Mouse (Mus musculus): Measurements from ENCODE around the gene Sez6l.

Sez6l gene

DNA sequence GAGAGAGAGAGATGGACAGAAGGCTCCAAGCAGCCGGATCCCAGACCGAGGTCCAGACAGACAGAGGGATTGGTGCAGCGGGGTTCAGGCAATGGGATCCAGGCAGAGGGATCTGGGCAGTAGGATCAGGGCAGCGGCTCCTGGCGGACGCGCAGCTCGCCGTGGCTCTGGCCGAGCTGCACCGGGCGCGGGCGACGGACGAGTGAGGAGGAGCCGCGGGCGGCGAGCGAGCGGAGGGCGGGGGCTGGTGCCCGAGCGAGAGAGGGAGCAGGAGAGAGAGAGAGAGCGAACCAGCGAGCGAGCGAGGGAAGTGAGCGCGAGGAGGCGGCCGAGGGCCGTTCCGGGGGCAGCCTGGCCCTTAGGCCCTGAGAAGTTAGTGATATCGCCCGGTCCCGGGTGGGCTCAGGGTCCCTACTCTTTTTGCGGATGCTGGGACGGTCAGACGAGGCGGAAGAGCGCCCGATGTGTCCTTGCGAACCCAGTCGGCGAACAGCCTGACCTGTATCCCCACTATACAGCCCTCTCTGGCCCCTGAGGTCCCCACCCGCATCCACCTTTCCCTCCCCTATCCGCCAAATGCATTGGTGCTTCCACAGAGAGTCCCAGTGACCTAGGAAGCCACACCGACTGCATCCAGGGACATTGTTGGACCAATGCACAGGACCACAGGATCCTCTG, at the start of gene Sez6l:
Sez6l (minus strand) TSS at position 193 of the 678 bp plus-strand sequence.
- in situ Hi-C loops (cut with MboI, MseI), result no loop called here

DNA sequence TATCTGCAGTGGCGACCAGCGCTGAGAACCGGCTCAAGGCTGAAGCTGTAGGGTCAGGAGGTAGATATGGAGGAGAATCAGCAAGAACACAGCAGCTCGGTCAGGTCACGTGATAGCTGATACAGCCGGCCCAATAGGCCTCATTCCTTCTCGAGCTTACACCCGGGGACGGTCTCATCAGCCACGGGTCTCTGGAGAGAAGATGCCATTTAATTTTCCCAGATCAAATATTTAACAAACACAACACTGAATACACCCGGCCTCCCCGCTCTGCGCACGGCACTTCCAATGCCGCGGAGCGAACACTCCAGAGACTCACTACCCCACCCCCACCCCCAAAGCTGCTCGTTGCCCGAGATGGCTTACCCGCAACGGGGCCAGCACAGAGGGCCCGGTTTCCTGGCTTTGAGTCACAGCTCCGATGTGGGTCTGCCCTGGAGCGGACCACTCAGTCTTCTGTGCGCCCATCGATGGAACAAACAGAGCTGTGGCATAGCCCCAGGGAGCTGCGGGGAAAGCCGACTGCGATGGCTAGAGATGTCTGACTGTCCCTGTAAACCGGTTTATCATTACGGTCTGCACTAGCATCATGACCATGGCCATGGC, 48.7 kb upstream of the Sez6l start:
- in situ Hi-C loops (cut with MboI, MseI), result no loop called here

DNA sequence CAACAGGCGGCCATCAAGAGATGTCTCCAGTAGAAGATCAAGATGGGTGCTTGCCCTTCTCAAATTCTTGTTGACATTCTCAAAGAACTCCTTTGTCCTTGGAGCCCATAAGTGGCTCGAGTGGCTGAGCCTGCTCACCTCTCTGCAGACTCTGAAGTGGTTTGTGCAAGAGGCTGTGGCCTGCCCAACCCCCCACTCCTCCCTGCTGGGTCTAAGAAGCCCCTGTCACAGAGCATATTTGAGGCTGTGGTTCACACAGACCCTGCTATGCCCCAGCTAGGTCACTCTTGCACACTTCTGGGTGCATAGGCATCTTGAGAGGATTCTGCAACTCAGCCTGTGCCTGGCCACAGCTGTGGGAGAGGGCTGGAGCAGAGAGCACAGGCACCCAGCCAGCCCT, 46.0 kb upstream of the Sez6l start:
- in situ Hi-C loops (cut with MboI, MseI), result no loop called here

DNA sequence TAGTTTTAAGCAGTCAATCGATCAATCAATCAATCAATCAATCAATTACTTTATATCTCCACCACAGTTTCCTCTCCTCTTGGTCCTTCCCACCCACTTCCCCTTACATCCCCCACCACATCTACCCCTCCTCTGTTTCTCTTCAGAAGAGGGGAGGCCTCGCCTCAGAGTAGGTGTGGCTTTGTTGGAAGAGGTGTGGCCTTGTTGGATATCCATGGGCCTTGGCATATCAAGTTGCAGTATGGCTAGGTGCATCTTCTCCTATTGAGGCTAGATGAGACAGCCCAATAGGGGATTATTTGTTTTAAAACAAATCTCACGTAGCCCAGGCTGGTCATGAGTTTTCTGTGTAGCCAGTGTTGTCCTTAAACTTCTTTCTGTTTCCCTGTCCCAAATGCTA, 43.3 kb upstream of the Sez6l start:
- in situ Hi-C loops (cut with MboI, MseI), result no loop called here

DNA sequence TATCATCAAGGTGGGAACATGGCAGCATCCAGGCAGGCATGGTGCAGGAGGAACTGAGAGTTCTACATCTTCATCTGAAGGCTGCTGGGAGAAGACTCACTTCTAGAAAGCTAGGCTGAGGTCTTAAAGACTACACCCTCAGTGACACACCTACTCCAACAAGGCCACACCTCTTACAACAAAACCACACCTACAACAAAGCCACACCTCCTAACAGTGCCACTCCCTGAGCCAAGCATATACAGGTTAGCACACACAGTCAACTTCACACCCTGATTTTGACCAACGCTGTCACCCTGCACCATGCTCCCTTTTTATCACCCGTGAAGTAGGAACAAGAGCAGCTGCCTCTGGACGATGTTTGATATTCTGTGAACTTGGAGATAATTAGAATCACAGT, 42.4 kb upstream of the Sez6l start:
- in situ Hi-C loops (cut with MboI, MseI), result no loop called here

DNA sequence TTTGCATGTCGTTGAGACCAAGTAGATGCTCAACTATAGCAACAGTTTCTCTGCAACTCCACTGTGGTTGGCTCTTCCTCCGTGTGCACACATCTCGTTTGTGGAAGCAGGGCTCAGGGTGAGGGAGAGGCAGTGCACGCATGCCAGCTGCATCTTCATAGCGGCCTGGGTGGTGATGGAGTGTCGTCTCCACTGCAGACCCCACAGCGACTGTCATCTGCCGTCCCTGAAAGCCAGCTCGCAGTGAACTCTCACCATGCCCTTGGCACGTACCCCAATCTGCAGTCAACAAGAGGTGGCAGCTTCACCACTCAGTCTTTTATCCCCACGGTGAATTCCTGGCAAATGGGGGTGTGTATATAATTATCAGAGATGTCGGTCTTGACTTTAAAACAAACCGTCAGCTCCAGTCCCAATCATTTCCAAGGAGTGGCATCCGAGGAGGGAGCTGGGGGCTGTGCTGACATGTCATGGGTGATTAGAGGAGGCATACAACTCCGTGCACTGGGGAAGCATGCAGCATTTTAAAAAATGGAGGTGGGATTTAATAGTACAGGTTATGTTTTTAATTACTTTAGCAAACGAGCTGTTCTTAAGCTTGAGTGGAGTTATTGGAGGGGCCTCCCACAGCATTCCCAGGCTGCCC, 40.7 kb upstream of the Sez6l start:
- in situ Hi-C loops (cut with MboI, MseI), result no loop called here

DNA sequence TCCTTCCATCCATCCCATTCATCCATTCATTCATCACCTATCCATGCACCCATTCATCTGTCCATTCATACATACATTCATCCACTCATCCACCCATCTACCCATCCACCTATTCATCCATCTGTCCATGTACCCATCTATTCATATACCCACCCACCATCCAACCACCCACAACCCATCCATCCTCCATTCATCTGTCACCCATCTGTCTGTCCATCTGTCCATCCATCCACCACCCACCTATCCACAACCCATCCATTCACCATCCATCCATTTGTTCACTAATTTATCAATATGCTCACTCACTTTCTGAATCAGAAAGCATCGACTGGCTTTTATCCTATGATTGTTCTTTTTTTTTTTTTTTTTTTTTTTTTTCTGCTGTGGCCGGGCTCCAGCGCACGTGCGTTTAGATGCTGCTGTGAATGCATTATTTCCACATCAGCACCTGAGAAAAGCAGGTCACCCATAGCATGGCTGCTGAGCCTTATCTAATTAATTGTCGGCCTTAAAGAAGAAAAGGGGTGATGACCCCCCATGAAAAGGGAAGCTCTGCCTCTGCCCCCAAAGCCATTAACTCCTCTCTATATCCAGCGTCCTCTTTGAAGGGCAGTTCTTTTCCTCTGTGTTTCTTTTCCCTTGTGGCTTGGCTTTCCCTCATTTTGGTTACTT, 39.1 kb upstream of the Sez6l start:
- in situ Hi-C loops (cut with MboI, MseI), result no loop called here

DNA sequence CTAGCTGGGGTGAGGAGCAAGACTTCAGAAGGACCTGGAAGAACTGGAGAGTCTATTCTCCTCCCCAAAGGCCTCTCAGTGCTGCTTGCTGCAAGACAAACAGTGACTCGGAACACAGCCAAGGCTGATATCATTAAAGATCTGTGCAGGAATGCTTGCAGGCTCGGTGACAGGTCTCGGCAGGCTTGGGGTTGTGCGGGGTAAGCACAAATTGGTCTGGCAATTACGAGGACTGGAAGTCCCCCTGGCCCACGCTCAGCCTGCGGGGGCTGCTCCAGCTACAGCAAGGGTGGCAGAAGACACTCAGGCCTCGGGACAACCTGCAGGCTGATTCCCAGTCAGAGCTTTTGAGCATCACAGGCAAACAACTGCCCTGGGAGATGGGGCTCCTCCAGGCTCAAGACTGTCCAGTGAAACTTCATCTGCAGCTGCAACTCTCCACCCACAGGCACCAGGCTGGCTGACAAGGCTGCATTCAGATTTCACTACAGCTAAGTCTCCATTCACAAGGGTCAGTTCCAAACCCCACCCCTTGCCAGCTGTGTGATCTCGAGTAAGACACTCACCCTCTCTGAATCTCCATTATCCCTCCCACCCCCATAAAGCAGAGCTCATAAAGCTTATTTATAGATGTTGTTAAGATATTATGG, 31.0 kb upstream of the Sez6l start:
- in situ Hi-C loops (cut with MboI, MseI), result no loop called here

DNA sequence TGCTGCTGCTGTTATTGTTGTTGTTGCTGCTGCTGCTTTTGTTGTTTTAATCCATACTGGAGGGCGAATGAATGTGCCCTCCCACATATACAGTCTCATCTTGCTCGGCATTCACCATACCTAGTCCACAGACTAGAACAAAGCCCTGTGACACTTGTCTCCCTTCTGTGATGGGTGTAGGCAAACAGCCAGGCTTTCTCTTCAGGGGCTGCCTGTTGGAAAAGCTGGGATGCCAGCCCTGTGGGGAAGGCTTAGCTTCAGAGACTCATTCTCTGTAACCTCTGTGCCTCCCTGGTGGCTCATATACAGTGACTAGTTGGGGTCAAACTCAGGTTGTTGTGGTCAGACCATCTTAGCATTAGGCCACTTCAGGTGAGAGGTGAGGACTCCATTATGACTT, 30.1 kb upstream of the Sez6l start:
- in situ Hi-C loops (cut with MboI, MseI), result no loop called here

DNA sequence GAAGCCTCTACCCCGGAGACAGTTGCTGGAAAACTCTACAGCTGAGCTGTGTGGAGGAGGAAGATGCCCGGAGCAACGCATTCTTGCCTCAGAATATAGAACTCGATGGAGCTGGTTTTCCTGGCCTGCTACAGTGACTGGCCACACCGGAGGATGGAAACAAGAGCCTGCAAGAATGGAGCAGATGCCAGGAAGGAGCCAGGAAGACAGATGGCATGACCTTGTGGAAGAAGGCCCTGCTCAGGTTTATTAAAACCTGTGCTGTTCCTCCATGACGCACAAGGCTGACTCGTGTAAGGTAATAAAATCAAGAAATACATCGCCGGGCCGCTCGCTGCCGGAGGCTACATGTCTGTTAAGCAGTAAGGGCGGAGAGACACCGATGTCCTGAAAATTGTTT, 28.4 kb upstream of the Sez6l start:
- in situ Hi-C loops (cut with MboI, MseI), result no loop called here

DNA sequence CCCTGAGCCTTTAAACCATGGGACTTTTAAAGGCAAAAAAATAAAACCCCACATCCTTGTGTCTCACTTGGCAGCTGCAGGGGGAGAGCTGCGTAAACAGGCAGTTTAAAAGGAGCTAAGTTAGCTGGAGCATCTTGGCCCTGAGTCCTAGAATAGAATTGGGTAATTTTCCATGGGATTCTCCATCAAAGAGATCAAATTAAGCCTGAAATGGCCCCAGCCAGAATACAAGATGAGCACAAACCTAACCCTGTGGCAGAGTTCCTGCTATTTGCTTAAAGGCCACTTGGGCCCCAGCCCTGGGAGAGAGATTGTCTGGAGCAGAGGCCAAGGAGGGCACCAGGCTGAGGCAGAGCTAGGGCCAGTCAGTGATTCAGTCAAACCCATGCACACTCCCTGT, 27.3 kb upstream of the Sez6l start:
- in situ Hi-C loops (cut with MboI, MseI), result no loop called here

DNA sequence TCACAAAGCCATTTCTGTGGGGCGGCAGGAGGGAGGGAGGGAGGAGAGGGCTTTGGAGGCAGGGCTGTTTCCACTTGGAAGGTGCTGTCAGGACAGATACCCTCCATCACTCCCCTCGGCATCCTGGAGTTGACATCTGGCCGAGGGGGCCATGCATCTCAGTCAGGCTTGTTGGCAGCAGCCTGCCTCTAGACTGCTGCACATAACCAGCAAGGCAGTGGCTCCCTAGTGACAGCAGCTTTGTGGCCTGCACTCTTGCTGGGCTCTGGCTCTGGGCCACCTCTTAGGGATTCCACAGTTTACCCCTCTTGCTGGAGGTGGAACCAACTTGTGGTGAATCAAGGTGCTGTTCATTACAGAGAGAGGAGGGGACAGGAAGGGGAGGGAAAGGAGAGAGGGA, 26.6 kb upstream of the Sez6l start:
- in situ Hi-C loops (cut with MboI, MseI), result no loop called here

DNA sequence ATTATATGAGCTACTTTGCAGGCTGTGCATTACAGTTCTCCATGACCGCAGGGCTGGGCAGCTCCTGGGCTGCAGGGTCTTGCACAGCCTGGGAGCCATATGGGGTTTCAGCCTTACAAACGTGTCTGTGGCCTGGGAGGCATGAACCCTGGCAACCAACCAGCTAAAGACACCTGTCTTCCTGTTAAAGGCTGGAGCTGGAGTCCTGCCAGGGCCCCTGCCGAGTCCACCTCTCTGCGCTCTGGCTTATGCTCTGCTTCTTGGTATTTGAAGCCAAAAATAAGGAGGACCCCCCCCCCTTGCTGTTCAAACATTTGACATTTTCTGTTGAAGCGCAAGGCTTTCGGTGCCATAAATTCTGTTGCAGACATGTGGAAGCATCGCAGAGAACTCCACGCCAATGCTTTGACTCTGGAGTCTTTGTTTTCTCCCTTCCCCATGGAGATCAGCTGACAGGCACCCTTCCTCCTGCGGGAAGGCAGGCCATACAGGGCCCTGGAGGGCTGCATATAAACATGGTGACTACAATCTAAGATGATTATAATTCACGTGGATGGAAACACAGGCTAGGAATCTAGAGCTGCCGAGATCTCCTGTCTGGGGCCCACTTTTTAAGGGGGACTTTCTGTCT, 23.4 kb upstream of the Sez6l start:
- in situ Hi-C loops (cut with MboI, MseI), result no loop called here

DNA sequence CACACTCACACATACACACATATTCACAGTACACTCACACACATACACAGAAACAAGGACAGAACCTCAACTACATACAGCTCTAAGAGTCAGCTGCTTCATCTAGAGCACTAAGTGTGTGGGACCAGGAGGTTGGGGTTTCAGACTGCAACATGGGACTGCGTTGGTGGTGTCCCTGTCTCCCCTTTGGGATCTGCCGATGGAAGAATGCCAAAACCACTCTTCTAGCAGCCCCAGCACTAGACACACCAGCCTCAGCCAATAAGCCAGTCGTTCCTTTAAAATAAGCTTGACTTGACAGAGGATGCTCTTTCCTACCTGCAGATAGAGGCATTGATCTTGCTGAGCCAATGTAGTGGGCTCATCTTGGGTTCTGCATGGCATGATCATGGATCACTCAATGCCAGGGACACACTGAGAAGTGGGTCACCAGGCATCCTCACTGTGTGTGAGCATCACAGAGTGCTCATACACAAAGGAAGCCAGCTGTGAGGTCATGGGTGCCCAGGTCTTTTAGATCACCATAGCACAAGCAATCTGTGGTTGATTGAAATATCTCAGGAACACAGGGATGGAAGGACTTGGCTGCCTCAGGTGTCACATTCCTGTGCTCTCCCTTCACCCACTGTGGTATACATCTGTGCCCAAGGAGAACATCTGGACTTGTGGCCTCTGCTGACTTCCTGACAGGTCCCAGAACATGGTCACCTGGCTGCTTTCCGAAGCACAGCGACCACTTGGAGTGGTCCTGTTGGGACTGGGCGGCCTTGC, 22.7 kb upstream of the Sez6l start:
- in situ Hi-C loops (cut with MboI, MseI), result no loop called here

DNA sequence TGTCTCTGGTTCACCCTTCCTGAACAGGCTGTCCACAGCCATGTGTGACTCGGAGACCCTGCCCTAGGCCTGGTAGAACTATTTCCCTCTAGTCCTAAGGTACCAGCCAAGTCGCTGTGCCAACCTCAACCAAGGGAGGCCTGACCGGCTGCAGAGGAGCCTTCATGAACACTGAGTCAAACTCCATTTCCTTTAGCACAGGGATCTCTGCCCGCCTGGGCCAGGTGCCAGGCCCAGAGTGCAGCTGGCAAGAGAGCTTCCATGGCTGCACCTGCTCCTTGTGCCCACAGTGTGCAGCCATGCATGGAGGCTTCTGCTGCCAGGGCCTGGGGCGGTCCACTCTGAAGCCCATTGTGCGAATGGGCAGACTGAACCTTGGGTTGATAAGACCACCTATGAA, 20.9 kb upstream of the Sez6l start:
- in situ Hi-C loops (cut with MboI, MseI), result no loop called here

DNA sequence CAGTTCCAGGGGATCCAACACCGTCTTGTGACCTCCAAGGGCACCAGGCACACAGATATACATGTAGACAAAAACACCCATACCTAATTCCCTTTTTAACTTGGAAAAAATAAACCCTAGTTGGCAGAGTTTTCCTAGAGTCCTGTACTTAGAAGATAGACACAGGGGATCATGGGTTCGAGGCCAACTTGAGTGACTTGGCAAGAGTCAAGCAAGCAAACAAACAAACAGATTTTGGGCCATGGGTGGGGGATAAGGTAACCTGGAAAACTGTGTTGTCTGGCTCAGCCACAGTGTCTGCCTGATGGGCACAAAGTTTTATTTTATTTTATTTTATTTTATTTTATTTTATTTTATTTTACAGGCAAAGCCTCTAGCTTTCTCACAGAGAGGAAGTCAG, 20.3 kb upstream of the Sez6l start:
- in situ Hi-C loops (cut with MboI, MseI), result no loop called here

DNA sequence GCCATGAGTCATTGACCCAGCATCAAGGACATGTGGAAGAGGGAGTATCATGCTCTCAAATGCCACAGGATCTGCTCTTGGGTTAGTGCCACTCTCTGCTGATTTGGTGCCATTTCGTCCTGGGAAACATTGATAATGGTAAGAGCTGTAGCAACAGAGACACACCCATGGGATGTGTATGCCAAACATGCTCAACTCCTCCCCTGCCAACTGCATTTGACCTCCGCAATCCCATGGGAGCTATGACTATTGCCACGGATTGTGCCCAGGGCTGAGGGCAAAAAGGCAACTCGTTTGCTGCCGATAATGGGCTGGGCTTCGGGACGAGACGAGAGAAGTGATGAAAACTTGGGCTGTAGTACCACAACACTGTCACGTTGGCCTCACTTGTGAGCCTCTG, 19.7 kb upstream of the Sez6l start:
- in situ Hi-C loops (cut with MboI, MseI), result no loop called here

DNA sequence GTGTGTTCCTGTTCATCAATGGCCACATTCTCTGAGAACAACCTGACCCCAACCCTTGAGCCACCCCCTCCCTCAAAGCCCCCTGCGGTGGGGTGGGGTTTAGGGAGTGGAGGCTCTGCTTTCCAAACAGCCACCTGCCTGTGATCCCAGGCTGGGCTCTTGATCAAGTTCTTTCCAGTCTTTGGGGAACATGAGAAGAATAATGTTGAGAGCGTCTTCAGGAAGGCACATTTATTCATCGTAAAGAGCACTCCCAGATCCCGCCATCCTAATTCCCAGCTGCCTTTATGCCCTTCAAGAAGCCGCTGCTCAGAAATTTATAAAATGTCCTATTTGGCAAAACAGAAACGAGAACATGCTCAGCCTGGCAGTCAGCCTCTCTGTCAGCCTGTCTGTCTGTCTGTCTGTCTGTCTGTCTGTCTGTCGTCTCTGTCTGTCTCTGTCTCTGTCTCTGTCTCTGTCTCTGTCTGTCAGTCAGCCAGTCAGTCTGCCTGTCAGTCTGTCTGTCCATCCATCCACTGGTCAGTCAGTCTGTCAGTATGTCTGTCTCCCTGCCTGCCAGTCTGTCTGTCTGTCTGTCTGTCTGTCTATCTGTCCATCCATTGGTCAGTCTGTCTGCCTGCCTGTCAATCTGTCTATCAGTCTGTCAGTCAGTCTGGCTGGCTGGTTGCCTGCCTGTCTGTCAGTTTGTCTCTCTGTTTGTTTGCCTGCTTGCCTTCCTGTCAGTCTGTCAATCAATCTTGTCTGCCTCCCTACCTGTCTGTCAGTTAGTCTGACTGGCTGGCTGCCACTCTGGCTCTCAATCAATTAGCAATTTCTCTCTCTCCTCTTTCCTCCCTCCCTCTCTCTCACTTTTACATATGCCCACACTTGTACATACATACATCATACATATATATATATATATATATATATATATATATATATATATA, 19.0 kb upstream of the Sez6l start:
- in situ Hi-C loops (cut with MboI, MseI), result no loop called here

DNA sequence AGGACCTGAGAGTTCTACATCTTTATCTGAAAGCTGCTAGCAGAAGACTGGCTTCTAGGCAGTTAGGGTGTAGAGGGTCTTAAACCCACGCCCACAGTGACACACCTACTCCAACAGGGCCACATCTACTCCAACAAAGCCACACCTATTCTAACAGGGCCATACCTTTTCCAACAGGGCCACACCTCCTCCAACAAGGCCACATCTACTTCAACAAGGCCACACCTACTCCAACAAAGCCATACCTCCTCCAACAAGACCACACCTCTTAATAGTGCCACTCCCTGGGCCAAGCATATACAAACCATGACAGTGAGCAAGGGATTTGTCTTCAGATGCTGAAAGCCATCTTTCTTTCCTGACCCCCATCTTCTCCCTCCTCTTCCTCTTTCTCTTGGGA, 14.7 kb upstream of the Sez6l start:
- in situ Hi-C loops (cut with MboI, MseI), result no loop called here

DNA sequence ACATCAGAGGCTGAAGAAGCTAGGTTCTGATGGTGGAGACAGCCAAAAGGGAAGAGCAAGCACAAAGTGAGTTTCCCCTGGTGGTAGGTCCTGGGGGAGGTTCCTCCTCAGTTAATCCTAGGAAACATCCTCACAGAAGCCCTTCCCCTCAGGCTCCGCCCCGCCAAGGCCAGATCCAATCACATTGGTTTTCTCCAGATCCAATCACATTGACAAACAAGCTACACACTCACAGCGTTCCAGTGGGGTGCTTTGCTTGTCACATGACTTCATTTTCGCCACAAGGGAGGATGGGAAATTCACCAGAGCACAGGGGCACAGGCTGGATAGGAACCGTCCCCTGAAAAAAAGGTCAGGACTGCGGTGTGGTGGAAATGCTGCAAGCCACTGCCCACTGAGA, 9.1 kb upstream of the Sez6l start:
- in situ Hi-C loops (cut with MboI, MseI), result no loop called here
